Mouse (Mus musculus): Measurements from ENCODE around the gene H2al1n. TPM values are rescaled to one million over a fixed set of nuclear protein-coding genes. Genes with fewer than 3 reads are reported as not detected.
"Not testable (repeated sequence)": the region's sequence is repeated elsewhere in the genome, so short reads cannot be mapped to it uniquely, and the experiment has no call there.

H2al1n gene
- not detected for total RNA-seq (2021)
- long read RNA-seq, experiment 1 = 0 reads
- long read RNA-seq, experiment 2 = 0 reads

DNA sequence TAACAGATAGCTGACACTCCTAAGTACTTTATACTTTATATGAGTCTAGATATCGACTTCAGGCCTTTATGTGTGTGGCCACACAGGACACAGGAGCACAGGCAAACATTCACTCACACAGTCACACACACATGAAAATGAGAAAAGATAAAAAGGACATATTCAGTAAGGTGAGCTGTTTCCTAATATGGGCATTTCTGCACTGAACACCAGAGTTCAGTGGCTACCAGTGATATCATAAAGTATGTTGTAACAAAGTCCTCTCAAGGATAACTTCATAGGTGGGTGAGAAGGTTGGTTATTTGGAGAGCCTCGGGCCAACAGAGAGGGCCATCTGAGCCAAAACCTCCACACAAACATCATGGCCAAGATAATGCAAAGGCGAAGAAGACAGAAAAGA lies at the start of gene H2al1n:
Gene H2al1n (plus strand): TSS at position 301 of the 400 bp plus-strand sequence.
- DNase-seq (ENCODE audit: low spot score in 2 of 2) = not testable (repeated sequence)

DNA sequence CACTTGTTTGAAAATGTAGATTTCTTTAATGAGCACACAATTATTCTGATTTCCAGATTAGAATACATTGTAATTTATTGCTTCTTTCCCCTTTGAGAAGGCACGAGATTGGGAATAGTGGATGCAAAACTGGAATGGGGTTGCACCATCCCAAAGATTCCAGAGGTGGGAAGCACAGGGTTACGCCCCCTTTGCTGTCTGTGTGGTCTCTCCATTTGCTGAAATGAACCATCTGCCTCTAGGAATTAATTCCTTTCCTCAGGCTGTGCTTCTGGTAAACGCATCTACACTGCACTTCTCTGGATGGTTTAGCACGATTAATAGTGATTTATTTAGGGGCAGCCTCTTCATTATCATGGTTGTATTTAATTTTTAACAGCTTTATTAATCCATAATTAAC lies 11.7 kb upstream of the H2al1n start:
- DNase-seq (ENCODE audit: low spot score in 2 of 2) = no peak

DNA sequence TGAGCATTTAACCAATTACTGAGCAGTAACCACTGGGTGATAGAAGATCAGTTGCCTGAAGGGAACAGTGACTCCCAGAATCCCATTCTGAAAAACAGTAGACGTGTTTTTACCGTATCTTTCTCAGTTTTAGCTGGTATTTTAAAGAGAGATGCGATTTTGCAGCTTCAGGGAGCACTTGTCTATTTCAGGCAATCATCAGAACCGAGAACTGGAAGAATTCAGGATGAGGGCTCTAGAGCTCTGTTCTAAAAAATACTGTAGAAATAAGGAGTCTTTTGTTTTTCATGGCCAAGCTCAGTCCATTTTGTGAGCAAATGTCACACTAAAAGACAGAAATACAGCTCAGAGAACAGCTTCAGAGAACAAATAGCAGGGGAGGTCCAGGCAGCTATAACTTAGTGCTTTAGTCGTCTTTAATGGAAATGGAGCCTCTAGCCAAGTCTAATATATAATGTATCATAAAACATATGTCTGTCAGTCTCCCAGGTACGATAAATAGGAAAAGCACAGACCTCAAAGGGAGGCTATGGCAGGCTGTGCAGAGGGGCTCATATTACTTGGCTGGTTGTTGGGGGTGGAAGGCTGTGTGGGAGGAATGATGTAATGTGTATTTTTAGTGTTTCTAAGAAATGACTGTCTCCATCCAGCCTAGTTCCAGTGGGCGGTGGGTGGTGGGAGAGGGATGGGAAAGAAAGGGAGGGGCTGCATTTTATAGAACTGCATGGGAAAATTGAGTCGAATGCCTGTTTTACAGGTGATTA lies 4.7 kb upstream of the H2al1n start:
- DNase-seq (ENCODE audit: low spot score in 2 of 2) = no peak

DNA sequence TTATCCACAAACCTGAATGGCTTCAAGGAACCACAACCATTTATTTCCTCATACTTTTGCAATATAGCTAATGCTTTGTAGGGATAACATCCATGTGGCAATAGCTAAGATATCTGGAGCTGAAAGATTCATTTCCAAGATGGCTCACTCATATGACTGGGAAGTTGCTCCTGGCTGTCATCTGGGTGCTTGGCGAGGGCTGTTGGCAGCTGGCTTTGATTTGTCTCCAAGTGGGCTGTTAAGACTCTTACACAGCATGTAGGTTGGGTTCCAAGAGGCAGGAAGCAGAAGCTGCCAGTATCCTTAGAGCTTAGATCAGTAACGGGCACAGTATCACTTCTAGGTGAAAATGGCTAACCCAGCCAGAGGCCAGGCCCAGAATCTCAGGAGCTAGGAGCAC lies 18.3 kb downstream of the H2al1n start:
- DNase-seq (ENCODE audit: low spot score in 2 of 2) = no peak

DNA sequence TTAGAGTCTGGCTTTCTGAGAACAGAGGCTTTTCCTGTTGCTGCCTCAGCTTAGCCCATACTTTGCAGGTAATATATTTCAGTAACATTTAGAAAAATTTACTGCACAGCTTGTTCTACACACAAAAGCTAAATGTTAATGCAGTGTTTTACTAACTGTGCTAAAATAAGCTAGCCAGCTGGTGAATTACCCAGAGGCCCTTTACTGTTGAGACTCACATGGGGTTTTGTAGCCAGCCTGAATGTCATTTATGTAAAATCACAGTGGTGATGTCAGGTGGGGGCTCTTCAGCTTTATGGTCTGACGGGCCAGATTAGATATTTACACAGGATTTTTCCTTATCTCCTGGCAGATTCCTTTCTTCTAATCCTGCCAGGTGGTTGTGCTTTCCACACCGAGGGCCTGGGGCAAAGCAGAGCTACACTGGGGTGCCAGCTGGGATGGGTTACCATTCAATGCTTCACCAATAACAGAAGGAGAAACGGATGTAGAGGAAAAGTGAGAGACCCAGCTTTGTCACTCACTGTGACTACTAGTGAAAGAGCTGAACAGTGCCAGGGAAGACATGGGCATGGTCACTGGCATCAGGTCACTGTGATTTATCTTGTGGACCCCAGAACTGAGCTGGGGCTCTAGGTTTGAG lies 48.8 kb downstream of the H2al1n start:
- no peak for DNase-seq (ENCODE audit: low spot score in 2 of 2)

Measured in adrenal gland, adult 18-20 months (tissue).